Mouse (Mus musculus) bone marrow macrophage, adult 2 months (primary cell): ENCODE data around the gene Arsg.

Experiments used
- CTCF ChIP-seq: IDR thresholded peaks from 2 replicates; pipeline ENCODE4 v1.5.1; 2012; ENCODE audit warnings: low read depth, mild to moderate bottlenecking, low read length, moderate library complexity
- POLR2A ChIP-seq: IDR thresholded peaks from 2 replicates; pipeline ENCODE4 v1.6.1; 2012; ENCODE audit warnings: mild to moderate bottlenecking, low read depth, low read length, borderline replicate concordance

- TF ChIP-seq POLR2A (no peak), CTCF (no peak)
Measured at GRCm38 (mm10) chr11:109535966-109536365, 62.8 kb downstream of the Arsg start.
